Mouse (Mus musculus) C3H10T1/2 (cell line): Measurements from ENCODE around the gene Gm11096. TPM values are rescaled to one million over a fixed set of nuclear protein-coding genes. Genes with fewer than 3 reads are reported as not detected.

Experiments
- polyA plus RNA-seq, 2 experiments: library from polyadenylated mRNA; unstranded; fragments of >200 nt; fragmentation: generic; extraction: Trizol; gene quantifications; one replicate each; pipeline ENCODE4 v1.2.1; 2012; ENCODE audit warnings: missing spikeins in 2 of 2

The Gm11096 gene
- not detected for polyA plus RNA-seq

GRCm38 (mm10) chr17:81441463-81441862 is at the start of gene Gm11096:
Gene Gm11096 (plus strand): TSS chr17:81441763.

